Mouse (Mus musculus) gastrocnemius, postnatal 36 days (tissue): ENCODE data around the gene Bicc1. TPM values are rescaled to one million over a fixed set of nuclear protein-coding genes. Genes with fewer than 3 reads are reported as not detected.

Experiments used
- DNase-seq, 2 experiments: peaks; one replicate each; pipeline ENCODE4 v3.0.0; 2022
- intact Hi-C: fragments of 180-260 bp; cut with DNase I; formaldehyde crosslinking; loops from one replicate; pipeline ENCODE4 v1.15.1; 2025
- total RNA-seq, 2 experiments: library from RNA; stranded (reverse); gene quantifications; 2 replicates each; pipeline ENCODE4 v1.2.3; 2021

Gene Bicc1
- total RNA-seq, 2 experiments from 2014 or later, result 8.1 to 8.4 TPM

DNA sequence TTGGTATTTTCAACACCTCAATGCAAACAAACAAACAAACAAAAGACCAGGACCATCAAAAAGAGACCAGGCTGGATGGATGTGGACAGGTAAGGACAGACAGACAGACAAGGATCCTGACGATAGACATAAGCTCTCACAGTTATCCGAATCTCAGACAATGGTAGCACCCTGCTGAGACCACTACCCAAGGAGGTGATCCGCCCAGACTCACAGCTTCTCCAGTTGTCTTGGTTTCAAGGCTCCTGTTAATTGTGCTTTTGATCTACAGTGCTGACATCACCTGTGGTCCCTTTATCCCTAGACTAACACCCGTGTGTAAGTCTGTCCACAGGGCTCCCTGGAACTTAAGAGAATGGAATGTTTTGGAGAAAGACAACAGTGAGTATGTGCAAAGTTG lies 9.7 kb upstream of the Bicc1 start:
- DNase-seq, result no peak
- intact Hi-C loops, result no loop called here

DNA sequence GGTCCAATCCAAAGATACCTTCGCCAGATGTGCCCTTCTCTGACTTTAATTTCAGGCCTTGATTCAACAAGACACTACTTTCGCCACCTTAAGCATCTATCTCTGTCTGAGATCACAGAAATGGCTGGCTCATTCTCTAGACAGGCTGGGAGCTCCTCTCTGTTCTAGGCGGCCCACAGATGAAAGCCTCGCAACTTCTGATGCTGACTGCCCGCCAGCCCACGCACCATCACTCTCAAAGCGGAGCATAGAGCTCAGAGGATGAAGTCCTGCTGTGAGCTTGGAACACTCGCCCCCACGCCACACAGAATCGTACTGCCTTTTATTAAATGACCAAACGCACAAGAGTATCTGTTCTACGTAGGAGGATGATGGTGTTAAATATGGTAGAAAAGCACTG lies 949 bp upstream of the Bicc1 start:
- DNase-seq, result no peak
- intact Hi-C loops, result loop anchor here (5.0 kb wide), 1 partner anchor 47 kb away; no protein-coding TSS in a partner anchor

DNA sequence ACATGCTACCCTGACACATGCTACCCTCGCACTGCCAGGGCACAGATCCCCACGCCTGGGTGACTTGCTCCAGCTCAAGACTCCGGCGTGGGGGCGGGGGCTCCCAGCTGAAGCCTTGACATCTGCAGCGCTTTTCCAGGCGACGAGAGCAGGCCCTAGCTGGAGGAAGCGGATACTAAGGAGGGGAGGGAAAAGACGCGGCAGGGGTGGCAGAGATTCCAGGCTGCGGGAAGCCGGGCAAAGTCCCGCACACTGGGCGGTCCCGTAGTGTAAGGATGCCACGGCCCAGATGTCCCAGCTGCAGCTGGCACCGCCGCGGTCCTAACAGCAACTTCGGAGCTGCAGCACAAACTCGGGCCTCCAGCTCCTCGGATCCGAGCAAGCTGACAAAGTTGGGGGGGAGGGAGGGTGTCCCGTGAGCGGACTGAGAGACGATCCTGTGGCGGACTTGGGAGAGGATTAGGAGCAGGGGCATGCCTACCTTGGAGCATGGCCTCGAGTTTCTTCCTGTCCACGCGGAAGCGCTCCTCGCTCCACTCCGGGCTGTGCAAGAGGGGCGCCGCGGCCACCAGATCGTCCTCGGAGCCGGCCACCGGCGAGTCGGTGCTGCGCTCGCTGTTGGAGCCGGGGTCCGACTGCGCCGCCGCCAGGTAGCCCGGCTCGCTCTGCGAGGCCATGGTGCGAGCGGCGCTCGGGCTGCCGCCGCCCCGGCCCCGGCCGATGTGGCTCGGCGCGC lies 392 bp downstream of the Bicc1 start:
- intact Hi-C loops, result no loop called here
- DNase-seq, result peak; percentile 64 to 67

DNA sequence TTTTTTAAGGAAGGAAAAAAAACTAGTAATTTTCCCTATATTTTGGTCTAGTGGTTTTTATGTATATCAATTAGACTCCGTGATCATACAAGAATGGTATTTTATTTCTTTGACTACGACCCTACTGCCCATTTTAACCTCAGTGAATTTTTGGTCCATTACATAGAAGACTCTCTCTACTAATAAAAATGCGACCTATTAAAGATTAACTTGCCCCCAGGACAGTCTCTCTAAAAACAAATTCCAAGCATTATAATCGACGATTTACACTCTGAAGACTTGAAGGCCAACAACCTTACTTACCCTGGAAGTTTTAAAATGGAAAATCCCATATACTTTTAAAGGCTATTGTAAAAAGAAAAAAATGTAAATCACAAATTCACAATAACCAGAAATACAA lies 2.9 kb downstream of the Bicc1 start:
- intact Hi-C loops, result no loop called here
- DNase-seq, result no peak

DNA sequence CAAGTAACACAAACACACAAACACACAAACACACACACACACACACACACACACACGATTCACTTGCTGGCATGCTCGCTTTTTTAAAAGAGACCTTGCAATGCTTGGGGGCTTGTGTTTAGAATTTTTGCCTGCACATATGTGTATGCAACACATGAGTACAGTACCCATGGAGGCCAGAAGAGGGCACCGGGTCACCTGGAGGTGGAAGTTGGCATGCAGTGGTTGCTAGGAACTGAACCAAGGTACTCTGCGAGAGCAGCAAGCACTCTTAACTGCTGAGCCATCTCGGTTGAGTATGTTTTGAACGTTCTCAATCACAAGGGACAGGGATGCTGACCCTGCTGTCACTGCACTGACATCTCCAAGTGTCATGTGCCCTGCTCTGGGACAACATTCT lies 5.9 kb downstream of the Bicc1 start:
- intact Hi-C loops, result no loop called here
- DNase-seq, result no peak

DNA sequence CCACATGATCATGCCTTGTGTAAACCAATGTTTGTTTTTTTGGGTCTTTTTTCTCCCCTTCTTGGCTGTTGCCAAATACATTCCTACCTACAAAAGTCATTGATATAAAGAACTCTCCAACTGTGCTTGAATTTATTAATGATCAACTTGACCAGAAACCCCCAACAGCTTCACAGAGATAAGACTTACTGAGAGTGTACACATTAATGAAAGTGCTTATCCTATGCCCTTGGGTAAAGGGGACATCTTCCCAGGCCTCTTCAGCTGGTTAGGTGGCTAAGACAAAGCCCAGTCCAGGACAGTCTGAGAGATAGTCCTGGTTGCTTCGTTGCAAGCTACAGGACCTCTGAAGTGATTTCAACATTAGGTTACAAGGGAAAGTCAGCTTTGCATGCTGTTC lies 6.4 kb downstream of the Bicc1 start:
- no peak for DNase-seq
- intact Hi-C loops, result no loop called here

DNA sequence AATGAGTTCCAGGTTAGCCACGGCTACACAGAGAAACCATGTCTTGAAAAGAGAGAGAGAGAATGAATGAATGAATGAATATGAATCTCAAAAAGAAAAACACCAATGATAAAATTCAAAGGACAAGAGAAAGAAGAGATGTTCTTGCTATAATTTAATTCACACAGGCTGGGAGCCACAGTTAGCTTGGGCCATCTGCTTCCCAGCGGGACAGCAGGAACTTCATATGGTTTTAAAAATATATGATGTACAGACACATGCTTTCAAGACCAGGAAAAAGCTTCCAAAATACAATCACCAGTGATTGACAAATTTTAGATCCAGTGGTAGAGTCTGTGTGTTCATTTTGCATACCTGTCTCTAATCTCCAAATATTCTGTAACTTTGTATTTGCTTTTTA lies 9.0 kb downstream of the Bicc1 start:
- intact Hi-C loops, result no loop called here
- no peak for DNase-seq

DNA sequence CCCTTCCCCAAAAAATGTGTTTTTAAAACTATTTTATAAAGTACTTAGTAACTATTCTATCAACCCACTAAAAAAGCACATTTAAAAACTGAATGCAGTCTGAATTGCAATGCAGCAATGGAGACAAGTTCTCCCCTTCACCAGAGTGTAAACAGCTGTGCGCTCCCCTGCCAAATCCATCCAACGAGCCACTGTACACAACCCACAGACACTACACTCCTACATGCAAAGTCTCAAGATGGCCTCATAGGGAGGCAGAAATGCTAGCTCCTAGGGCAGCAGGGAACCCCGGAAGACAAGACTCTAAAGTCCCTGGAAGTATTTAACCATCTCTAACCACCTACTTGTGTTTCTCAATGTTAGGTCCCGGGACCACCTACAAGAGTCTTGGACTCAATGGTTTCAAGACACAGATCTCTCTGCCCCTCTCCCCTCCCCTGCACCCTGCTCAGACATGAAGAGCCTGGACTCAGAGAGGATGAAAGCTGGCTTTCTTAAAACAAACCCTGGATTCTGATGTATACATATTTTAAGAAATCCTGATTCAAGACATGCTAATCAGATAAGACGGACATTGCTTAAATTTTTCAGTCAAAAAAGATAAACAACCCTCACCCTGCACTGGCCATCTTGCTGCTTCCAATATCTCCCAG lies 10.4 kb downstream of the Bicc1 start:
- intact Hi-C loops, result loop anchor here (10.0 kb wide), 1 partner anchor 84 kb away; no protein-coding TSS in a partner anchor
- no peak for DNase-seq

DNA sequence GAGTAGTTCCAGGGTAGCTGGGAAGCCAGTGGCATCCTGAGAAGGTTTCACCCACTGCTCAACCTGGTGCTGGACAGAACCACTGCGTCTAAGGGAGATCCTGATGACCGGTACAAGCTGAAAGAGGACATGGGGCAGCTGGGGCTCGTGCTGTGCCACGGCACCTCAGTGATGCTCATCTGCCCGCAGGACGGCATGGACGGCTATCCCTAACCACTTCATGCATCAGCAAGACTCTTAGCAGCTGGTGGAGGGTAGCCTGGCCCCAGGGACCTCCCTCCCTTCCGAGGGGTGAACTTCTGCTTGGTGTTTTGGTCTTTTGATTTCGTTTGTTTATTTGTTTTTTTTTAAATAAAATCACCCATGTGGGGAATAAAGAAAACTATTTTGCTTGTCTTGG lies 11.3 kb downstream of the Bicc1 start:
- DNase-seq, result no peak
- intact Hi-C loops, result loop anchor here (10.0 kb wide), 1 partner anchor 83 kb away; no protein-coding TSS in a partner anchor

DNA sequence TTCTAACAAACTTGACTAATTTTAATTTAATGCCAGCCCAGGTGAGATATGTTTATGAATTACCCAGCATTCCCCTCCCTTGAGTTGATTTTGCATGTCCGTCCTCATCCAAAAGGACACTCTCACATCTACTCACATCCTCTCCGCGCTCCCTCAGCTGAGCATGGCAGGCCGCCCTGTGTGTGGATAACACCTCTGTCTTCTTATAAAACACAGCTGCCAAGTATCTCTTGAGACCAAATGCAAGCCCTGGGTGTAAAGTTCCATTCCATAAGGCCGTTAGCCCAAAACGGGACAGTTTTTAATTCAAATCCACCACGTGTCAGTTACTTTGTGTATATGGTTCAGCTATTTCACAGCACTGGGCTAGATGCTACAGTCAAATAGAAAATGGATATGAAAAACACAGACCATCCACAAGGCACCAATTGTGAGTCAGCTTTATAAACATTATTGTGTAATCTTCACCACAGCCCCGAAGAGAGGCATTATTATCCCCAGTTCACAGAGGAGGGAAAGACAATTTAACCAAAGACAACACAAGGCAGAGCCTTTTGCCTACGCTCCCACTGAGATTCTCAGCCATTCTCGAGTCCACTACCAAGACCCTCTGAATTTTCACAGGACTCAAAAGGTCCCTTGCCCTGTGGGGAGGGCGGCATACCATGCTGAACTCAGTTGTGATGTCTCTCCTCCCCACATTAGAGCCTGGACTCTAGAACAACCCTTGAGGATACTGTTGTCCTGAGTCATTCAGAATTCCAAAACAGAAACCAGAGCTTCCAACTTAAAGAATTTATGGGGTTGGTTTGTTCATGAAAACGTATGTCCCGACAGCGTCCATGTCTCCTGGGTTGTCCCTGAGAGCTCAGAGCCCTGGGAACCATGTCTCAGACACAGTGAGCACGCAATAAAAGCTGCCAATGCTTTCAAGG lies 12.6 kb downstream of the Bicc1 start:
- intact Hi-C loops, result loop anchor here (10.0 kb wide), 1 partner anchor 82 kb away; no protein-coding TSS in a partner anchor
- no peak for DNase-seq

DNA sequence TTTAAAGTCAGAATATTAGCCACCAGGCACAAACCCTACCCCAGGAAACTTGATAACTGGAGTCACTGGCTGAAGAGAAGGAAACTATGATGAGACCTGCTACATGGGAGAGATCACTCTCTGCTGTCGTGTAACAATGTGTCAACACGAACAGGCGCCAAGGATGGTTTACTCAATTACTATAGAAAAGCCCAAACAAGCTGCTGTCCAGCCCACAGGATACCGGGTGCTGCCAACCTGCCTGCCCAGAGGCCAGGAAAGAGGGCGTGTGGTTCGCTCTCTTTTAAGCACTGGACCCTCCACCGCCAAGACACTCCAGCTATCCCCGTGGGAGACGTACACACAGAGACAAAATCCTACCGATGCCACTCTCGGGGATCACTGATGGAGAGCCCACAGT lies 13.7 kb downstream of the Bicc1 start:
- DNase-seq, result no peak
- intact Hi-C loops, result loop anchor here (10.0 kb wide), 1 partner anchor 81 kb away; no protein-coding TSS in a partner anchor

DNA sequence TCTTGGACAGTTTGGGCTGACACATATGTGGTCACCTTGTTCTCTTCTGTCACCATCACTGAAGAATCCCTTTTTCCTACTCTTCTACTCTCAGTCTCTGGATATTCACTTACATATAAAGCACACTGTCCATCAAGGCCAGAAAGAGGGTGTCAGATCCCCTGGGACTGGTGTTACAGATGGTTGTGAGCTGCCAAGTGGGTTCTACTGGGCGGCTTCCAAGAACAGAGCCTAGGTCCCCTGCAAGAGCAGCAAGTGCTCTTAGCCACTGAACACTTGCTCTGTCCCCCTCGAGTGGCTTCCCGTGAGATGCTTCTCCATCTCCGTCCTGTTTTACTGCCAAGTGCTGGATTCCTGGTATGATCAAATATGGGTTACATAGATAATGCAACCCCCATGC lies 15.3 kb downstream of the Bicc1 start:
- no peak for DNase-seq
- intact Hi-C loops, result loop anchor here (10.0 kb wide), 1 partner anchor 79 kb away; no protein-coding TSS in a partner anchor

DNA sequence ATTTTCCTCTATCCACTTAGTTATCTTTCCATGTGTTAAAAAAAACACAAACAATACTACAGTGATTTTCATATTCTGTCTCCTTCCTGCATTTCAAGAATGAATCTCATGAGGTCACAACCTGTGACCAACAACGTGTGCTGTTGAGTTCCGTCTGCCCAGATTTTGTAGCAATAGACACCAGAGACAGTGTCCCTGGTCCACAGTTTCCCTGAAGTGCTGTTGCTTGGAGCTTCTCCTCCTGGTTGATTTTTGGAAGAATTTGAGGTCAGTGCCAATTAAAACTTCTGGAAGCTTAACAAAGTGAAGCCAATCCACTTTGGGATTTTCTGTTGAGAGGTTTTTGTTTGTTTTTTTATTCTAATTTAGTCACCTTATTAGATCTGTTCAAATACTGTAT lies 16.9 kb downstream of the Bicc1 start:
- intact Hi-C loops, result loop anchor here (10.0 kb wide), 1 partner anchor 78 kb away; no protein-coding TSS in a partner anchor
- DNase-seq, result no peak

DNA sequence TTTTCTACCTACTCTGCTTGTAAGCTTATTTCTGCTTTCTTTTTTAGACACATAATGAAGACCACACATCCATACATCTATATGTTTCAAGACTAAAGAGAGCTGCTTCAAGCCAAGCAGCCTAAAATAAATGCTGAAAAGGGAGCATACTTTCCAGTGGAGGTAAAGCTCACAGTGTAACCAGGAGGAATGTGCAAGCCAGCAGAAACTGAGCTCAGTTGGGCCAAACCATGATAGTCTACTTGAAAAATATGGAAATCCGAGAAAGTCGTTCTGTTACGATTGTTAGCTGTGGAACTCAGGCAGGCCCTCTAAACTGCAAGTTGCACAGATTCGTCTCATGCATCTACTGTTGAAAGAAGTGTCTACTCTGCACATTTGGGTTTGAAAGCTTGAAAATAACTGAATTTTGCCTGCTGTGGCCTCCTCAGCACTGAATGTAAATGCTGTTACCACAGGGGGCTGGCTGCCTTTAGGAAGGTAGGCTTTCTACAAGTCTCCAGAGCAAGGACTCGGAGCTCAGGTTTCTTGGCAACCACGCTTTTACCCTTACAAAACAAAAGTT lies 19.1 kb downstream of the Bicc1 start:
- no peak for DNase-seq
- intact Hi-C loops, result loop anchor here (10.0 kb wide), 1 partner anchor 76 kb away; no protein-coding TSS in a partner anchor

DNA sequence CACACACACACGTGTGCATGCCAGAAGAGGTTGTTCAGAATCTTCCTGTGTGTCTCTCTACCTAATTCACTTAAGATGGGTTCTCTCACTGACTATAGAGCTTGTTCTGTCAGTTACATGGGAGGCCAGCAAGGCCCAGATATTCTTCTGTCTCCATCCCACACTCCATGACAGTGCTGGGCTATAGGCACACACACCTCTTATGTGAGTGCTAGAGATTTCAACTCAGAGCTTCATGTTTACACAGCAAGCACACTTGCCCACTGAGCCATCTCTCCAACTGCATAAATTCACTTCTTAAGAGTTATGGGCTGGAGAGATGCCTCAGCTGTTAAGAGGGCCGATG lies 20.7 kb downstream of the Bicc1 start:
- intact Hi-C loops, result no loop called here

DNA sequence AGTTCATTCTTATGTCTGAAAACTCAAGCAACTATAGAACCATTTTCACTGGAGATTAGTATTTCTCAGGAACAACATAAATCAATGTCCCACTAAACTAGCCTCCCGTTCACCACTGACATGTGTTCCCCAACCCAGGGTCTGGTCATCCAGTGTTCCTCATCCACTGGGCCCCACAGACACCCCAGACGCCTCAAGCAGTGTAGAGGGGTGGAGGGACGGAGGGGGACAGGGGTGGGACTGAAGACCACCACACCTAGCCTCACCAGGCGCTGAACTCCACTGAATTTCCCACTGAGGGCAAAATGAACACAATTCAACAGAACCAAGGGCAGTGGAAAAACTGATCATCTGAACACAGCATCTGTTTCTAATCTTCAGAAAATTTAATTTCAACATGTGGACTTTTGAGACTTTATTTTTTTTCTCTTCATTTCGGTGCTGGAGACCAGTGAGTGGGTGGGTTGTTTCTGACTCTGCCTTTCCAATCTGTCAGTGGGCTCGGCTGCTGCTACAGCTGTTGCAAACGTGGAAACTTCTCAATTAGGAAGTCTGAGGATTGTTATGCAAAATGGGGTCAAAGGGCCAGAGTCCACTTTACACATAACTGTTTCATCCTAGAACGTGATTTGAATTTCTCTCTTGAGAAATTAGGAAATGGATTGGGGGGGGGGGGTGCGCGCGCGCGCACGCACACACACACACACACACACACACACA lies 21.2 kb downstream of the Bicc1 start:
- no peak for DNase-seq
- intact Hi-C loops, result no loop called here

More for the DNA sequence above, 20.7 kb downstream of the Bicc1 start:
- no peak for DNase-seq

DNA sequence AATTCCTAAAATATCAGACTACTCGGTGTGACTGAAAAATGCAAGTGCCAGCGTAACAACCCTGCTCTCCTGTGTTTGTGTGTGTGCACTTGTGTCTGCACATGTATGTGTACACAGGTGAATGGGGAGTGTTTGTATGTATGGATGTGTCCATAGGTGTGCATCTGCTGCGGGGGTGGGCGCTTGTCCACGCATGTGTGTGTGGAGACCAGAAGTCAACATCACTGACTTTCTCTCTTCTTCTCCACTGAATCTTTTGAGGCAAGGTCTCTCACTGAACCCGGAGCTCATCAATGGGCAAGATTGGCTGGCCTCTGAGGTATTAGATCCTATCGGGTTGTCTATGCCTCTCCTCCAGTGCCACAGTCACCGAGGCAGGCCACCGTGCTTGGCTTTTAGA lies 21.9 kb downstream of the Bicc1 start:
- DNase-seq, result no peak
- intact Hi-C loops, result no loop called here

DNA sequence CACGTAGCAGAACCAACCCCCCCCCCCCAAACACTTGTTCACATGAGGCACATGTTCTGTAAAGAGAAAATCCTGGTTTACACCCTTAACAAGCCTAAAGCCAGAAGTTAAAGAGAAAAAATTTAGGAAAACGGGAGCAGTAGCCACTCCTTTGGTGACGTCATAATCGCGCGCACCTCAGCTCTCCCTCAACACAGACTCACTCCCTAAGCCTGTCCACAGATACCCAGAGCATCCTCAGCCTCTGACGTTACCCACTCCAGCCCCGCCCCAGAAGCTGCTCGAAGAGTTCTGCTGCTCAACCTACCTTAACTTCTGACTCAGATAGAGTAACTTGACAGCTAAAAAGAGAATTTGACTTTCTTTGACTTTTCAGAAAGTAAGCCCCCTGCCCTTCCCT lies 28.2 kb downstream of the Bicc1 start:
- intact Hi-C loops, result no loop called here
- no peak for DNase-seq

DNA sequence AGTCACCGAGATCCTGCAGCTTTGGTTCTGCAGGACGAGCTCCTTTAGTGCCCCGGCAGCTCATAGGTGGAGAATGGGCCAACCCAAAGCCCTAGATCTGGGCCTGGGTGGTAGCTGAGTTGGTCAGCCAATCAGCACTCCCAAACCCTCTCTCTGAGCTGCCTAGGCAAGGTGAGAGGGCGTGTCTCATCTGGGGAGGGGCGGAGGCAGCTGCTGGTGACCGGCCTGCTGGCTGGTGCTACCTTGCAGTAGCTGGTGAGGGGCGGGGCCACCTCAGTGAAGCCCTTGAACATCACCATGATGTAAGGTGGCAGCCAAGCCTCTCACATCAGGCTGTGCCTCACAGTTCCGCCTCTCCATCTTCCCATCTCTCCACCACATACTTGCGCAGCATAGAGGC lies 29.2 kb downstream of the Bicc1 start:
- DNase-seq, result no peak
- intact Hi-C loops, result no loop called here

DNA sequence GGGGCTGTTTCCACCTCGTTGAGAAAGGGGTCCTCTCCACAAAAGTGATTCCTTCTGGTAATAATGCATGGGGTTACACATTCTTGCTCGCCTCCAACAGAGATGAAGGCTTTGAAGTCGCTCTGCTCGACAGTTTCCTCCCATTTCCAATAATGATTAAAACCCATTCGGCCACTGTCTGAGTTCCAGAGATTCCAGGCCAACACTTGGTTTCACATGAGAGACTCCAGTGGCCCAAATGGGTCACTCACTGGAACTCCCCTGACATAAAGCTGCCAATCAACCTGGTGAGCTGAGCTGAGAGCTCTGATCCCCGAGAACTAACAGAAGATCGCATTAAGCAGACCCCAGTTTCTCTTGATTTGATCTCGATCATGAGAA lies 31.6 kb downstream of the Bicc1 start:
- intact Hi-C loops, result no loop called here
- no peak for DNase-seq
